Mouse (Mus musculus): ENCODE data around the gene Snx19. TPM values are rescaled to one million over a fixed set of nuclear protein-coding genes. Genes with fewer than 3 reads are reported as not detected.

Snx19 gene
- polyA plus RNA-seq, 1 experiment from 2014 or later, result 19.3 TPM

GRCm38 (mm10) chr9:30515953-30516352 lies 89.0 kb downstream of the Snx19 start:
- Histone ChIP-seq H3K9ac (replicated peaks; ENCODE audit: low read depth, low read length) (no peak overlapping the region), H3K9me3 (ENCODE audit: control insufficient read depth, low read length) (peaks cover 5% of the 10 kb centered on the region; the same call in 1 of the 2 replicates), H3K27me3 (replicated peaks; ENCODE audit: control insufficient read depth, insufficient read depth, low read length) (no peaks in the 10 kb centered on the region), H3K4me1 (replicated peaks; ENCODE audit: control insufficient read depth, insufficient read depth, low read length) (peaks cover under 1% of the 10 kb centered on the region; the same call in 1 of the 2 replicates), H3K4me2 (ENCODE audit: low read length) (no peak overlapping the region), H3K36me3 (ENCODE audit: control insufficient read depth, insufficient read depth) (no peaks in the 10 kb centered on the region), H3K27ac (ENCODE audit: low read length) (no peak overlapping the region), H3K4me3 (replicated peaks; ENCODE audit: low read length) (no peak overlapping the region)
- no peak for ATAC-seq
